Mouse (Mus musculus) forebrain, embryonic 15.5 days (tissue): ENCODE results near the gene Medag. TPM values are rescaled to one million over a fixed set of nuclear protein-coding genes. Genes with fewer than 3 reads are reported as not detected.

Source experiments
- ATAC-seq: fragments of 200-750 bp; cut with Nextera tagmentation; replicated peaks from 2 replicates; pipeline ENCODE4 v1.8.0; 2017; ENCODE audit warnings: mild to moderate bottlenecking, moderate TSS enrichment, moderate library complexity
- H3K27ac ChIP-seq: fragments of 300-500 bp; sonication (generic); replicated peaks from 2 replicates; pipeline ENCODE4 v1.5.1; 2015; ENCODE audit warnings: mild to moderate bottlenecking, inconsistent platforms
- H3K27me3 ChIP-seq: fragments of 300-500 bp; sonication (generic); 2 replicates; pipeline ENCODE4 v1.6.1; 2015; ENCODE audit warnings: inconsistent platforms
- H3K36me3 ChIP-seq: fragments of 300-500 bp; sonication (generic); 2 replicates; pipeline ENCODE4 v1.6.1; 2015; ENCODE audit warnings: mild to moderate bottlenecking, inconsistent platforms
- H3K4me1 ChIP-seq: fragments of 300-500 bp; sonication (generic); 2 replicates; pipeline ENCODE4 v1.6.1; 2015; ENCODE audit warnings: inconsistent platforms
- H3K4me2 ChIP-seq: fragments of 300-500 bp; sonication (generic); replicated peaks from 2 replicates; pipeline ENCODE4 v1.6.1; 2015; ENCODE audit warnings: mild to moderate bottlenecking, inconsistent platforms
- H3K4me3 ChIP-seq: fragments of 300-500 bp; sonication (generic); 2 replicates; pipeline ENCODE4 v1.5.1; 2015; ENCODE audit warnings: mild to moderate bottlenecking, inconsistent platforms
- H3K9ac ChIP-seq: fragments of 300-500 bp; sonication (generic); replicated peaks from 2 replicates; pipeline ENCODE4 v1.6.1; 2015; ENCODE audit warnings: mild to moderate bottlenecking, inconsistent platforms
- H3K9me3 ChIP-seq: fragments of 300-500 bp; sonication (generic); 2 replicates; pipeline ENCODE4 v1.6.1; 2016; ENCODE audit warnings: inconsistent platforms
- WGBS: fragments of 180-500 bp; shearing (Covaris S2); methylation state at CpG from one replicate; pipeline ENCODE4 v1.1.7; 2015; ENCODE audit warnings: mixed read lengths; 5-methylcytosine and 5-hydroxymethylcytosine counted together
- polyA plus RNA-seq: library from polyadenylated mRNA; unstranded; fragments of >200 nt; fragmentation: Nextera tagmentation; extraction: Ambion mirVana; gene quantifications from 2 replicates; pipeline ENCODE4 v1.2.1, GENCODE M21; 2015

Gene Medag
- polyA plus RNA-seq, 1 experiment from 2014 or later: 1.7 TPM

GRCm38 (mm10) chr5:149388947-149389346, 22.6 kb upstream of the Medag start:
- Histone ChIP-seq H3K4me1 (no peaks in the 10 kb centered on the region), H3K4me3 (no peak overlapping the region), H3K27ac (no peak overlapping the region), H3K27me3 (no peaks in the 10 kb centered on the region), H3K4me2 (no peak overlapping the region), H3K9ac (no peak overlapping the region), H3K36me3 (no peaks in the 10 kb centered on the region), H3K9me3 (no peaks in the 10 kb centered on the region)
- 90% methylated on average over 5 of the region's 5 CpGs for WGBS
- ATAC-seq: no peak

GRCm38 (mm10) chr5:149389548-149390211, 21.9 kb upstream of the Medag start:
- Histone ChIP-seq H3K36me3 (no peaks in the 10 kb centered on the region), H3K9me3 (no peaks in the 10 kb centered on the region), H3K9ac (no peak overlapping the region), H3K27ac (no peak overlapping the region), H3K4me3 (no peak overlapping the region), H3K4me2 (no peak overlapping the region), H3K4me1 (no peaks in the 10 kb centered on the region), H3K27me3 (no peaks in the 10 kb centered on the region)
- no peak for ATAC-seq
- 72% methylated on average over 11 of the region's 11 CpGs for WGBS

GRCm38 (mm10) chr5:149391574-149392375, 19.8 kb upstream of the Medag start:
- H3K9ac ChIP-seq: no peak overlapping the region
- no peak for ATAC-seq
- WGBS: 70% methylated on average over 18 of the region's 18 CpGs

GRCm38 (mm10) chr5:149392420-149392988, 19.0 kb upstream of the Medag start:
- H3K4me1 ChIP-seq: no peaks in the 10 kb centered on the region
- H3K4me3 ChIP-seq: no peak overlapping the region
- H3K9me3 ChIP-seq: no peaks in the 10 kb centered on the region
- H3K9ac ChIP-seq: no peak overlapping the region
- H3K36me3 ChIP-seq: no peaks in the 10 kb centered on the region
- H3K27ac ChIP-seq: no peak overlapping the region
- H3K4me2 ChIP-seq: no peak overlapping the region
- ATAC-seq: no peak
- H3K27me3 ChIP-seq: no peaks in the 10 kb centered on the region
- WGBS: 76% methylated on average over 6 of the region's 6 CpGs

More at GRCm38 (mm10) chr5:149391574-149392375, 19.8 kb upstream of the Medag start:
- H3K4me3 ChIP-seq: no peak overlapping the region
- H3K4me2 ChIP-seq: no peak overlapping the region
- no peaks in the 10 kb centered on the region for H3K36me3 ChIP-seq
- no peaks in the 10 kb centered on the region for H3K4me1 ChIP-seq
- H3K27me3 ChIP-seq: no peaks in the 10 kb centered on the region
- no peaks in the 10 kb centered on the region for H3K9me3 ChIP-seq
- H3K27ac ChIP-seq: no peak overlapping the region

GRCm38 (mm10) chr5:149401446-149401975, 10.0 kb upstream of the Medag start:
- Histone ChIP-seq H3K9me3 (no peaks in the 10 kb centered on the region), H3K36me3 (no peaks in the 10 kb centered on the region), H3K4me1 (peaks cover 5% of the 10 kb centered on the region), H3K9ac (no peak overlapping the region), H3K27ac (no peak overlapping the region), H3K27me3 (no peaks in the 10 kb centered on the region), H3K4me2 (no peak overlapping the region), H3K4me3 (no peak overlapping the region)
- no peak for ATAC-seq
- WGBS: 87% methylated on average over 7 of the region's 7 CpGs

GRCm38 (mm10) chr5:149402029-149402428, 9.5 kb upstream of the Medag start:
- Histone ChIP-seq H3K27ac (no peak overlapping the region), H3K4me2 (no peak overlapping the region), H3K9me3 (no peaks in the 10 kb centered on the region), H3K27me3 (no peaks in the 10 kb centered on the region), H3K36me3 (no peaks in the 10 kb centered on the region), H3K9ac (no peak overlapping the region), H3K4me3 (no peak overlapping the region), H3K4me1 (peaks cover 8% of the 10 kb centered on the region)
- 94% methylated on average over 10 of the region's 10 CpGs for WGBS
- ATAC-seq: no peak

- no peaks in the 10 kb centered on the region for H3K27me3 ChIP-seq
- no peak overlapping the region for H3K9ac ChIP-seq
- no peak overlapping the region for H3K4me2 ChIP-seq
- H3K4me1 ChIP-seq: peaks cover 8% of the 10 kb centered on the region
- no peaks in the 10 kb centered on the region for H3K36me3 ChIP-seq
- no peaks in the 10 kb centered on the region for H3K9me3 ChIP-seq
- WGBS: 61% methylated on average over 5 of the region's 5 CpGs
- no peak overlapping the region for H3K4me3 ChIP-seq
- H3K27ac ChIP-seq: no peak overlapping the region
- no peak for ATAC-seq
These were observed 8.2 kb upstream of the Medag start for GRCm38 (mm10) chr5:149403386-149403785.

GRCm38 (mm10) chr5:149404710-149405109, 6.8 kb upstream of the Medag start:
- Histone ChIP-seq H3K9ac (no peak overlapping the region), H3K4me3 (no peak overlapping the region), H3K36me3 (no peaks in the 10 kb centered on the region), H3K4me1 (peaks cover 8% of the 10 kb centered on the region), H3K27ac (no peak overlapping the region), H3K27me3 (no peaks in the 10 kb centered on the region), H3K4me2 (no peak overlapping the region), H3K9me3 (no peaks in the 10 kb centered on the region)
- no peak for ATAC-seq
- WGBS: 81% methylated on average over 5 of the region's 5 CpGs

- H3K36me3 ChIP-seq: no peaks in the 10 kb centered on the region
- H3K27ac ChIP-seq: peak overlapping the region; percentile 65
- ATAC-seq: peak; percentile 72
- H3K27me3 ChIP-seq: no peaks in the 10 kb centered on the region
- H3K4me1 ChIP-seq: peaks cover 20% of the 10 kb centered on the region
- H3K4me3 ChIP-seq: no peak overlapping the region
- 51% methylated on average over 8 of the region's 8 CpGs for WGBS
- no peak overlapping the region for H3K4me2 ChIP-seq
- H3K9ac ChIP-seq: no peak overlapping the region
- H3K9me3 ChIP-seq: no peaks in the 10 kb centered on the region
These were observed 4.7 kb upstream of the Medag start for GRCm38 (mm10) chr5:149406791-149407276.

GRCm38 (mm10) chr5:149409502-149409901, 2.0 kb upstream of the Medag start:
- Histone ChIP-seq H3K27ac (no peak overlapping the region), H3K9ac (no peak overlapping the region), H3K4me3 (no peak overlapping the region), H3K27me3 (no peaks in the 10 kb centered on the region), H3K4me1 (peaks cover 30% of the 10 kb centered on the region), H3K9me3 (no peaks in the 10 kb centered on the region), H3K4me2 (no peak overlapping the region), H3K36me3 (no peaks in the 10 kb centered on the region)
- no peak for ATAC-seq
- 92% methylated on average over 3 of the region's 3 CpGs for WGBS

GRCm38 (mm10) chr5:149412194-149412575, 636 bp downstream of the Medag start:
- WGBS: 32% methylated on average over 11 of the region's 11 CpGs
- H3K27me3 ChIP-seq: no peaks in the 10 kb centered on the region
- no peaks in the 10 kb centered on the region for H3K36me3 ChIP-seq
- H3K4me3 ChIP-seq: peak overlapping the region; percentile 26
- peak overlapping the region; percentile 52 for H3K4me2 ChIP-seq
- H3K4me1 ChIP-seq: peaks cover 22% of the 10 kb centered on the region
- no peak overlapping the region for H3K27ac ChIP-seq
- no peaks in the 10 kb centered on the region for H3K9me3 ChIP-seq
- ATAC-seq: no peak; the same call in 1 of the 2 replicates
- H3K9ac ChIP-seq: peak overlapping the region; percentile 39

GRCm38 (mm10) chr5:149412671-149413070, 1.1 kb downstream of the Medag start:
- WGBS: 86% methylated on average over 10 of the region's 10 CpGs

More at GRCm38 (mm10) chr5:149412671-149413070, 1.1 kb downstream of the Medag start:
- Histone ChIP-seq H3K4me2 (0 out of 2 replicates have a peak overlapping the region, but pooled peaks have one; percentile 52), H3K4me3 (no peak overlapping the region), H3K27ac (no peak overlapping the region), H3K4me1 (peaks cover 22% of the 10 kb centered on the region), H3K36me3 (no peaks in the 10 kb centered on the region), H3K27me3 (no peaks in the 10 kb centered on the region), H3K9ac (no peak overlapping the region), H3K9me3 (no peaks in the 10 kb centered on the region)
- no peak for ATAC-seq
